Comparison of ENCODE assay signal across 8 mouse cellular contexts in the genomic region with DNA sequence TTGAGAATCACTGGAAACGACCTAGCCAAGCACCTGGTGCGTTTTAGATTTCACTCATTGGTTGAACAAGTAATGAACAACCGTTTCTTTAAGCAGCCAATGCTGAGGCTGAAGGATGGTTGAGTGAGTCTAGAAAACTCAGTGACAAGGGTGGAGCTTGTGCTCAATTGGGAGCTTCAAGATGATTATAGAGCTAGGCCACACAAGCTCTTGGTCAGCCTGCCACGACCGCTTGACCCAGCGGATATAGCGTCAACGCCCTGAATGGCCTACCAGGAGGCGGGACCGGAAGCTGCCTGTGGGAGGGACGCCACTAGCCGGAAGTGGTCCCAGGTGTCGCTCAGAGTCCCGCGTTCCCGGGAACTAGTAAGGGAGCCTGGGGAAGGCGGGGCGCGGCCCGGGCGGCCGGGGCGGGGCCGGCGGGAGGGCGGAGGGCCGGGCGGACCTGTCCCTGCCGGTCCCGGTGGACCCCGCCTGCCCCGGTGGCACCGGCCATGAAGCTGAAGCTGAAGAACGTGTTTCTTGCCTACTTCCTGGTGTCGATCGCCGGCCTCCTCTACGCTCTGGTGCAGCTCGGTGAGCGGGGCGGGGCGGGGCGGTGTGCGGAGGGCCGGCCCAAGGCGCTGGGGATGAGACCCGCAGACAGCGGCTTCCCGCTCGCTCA. TPM values are rescaled to one million over a fixed set of nuclear protein-coding genes. Genes with fewer than 3 reads are reported as not detected.
DNase-seq lines count a peak whose midpoint lies in the region; ATAC-seq and TF ChIP-seq lines count a peak whose summit lies in the region.

A gene (plus strand): TSS at position 302 of the 664 bp plus-strand sequence.

- H3K4me1 ChIP-seq in cortical plate, adult 2 months (ENCODE audit: control insufficient read depth, insufficient read depth, low read length), result peaks cover 3% of the 10 kb centered on the region; the same call in 1 of the 2 replicates
- H3K4me1 ChIP-seq in hindbrain, postnatal 0 days (ENCODE audit: insufficient read depth, low read length), result peaks cover 9% of the 10 kb centered on the region

- peak; percentile 93 for TF ChIP-seq POLR2A in cortical plate, adult 2 months (IDR thresholded peaks at IDR 0.05; ENCODE audit: extremely low read depth, insufficient read depth, low read length)

- TF ChIP-seq CTCF in cortical plate, adult 2 months (IDR thresholded peaks at IDR 0.05; ENCODE audit: extremely low read depth, insufficient read depth, low read length), result no peak
- TF ChIP-seq CTCF in hindbrain, postnatal 0 days (IDR thresholded peaks at IDR 0.05; ENCODE audit: low read depth), result no peak

- peak within 1 kb of the TSS; percentile 73 for H3K4me3 ChIP-seq in cortical plate, adult 2 months (ENCODE audit: insufficient read depth, low read length)
- peak within 1 kb of the TSS; percentile 89 for H3K4me3 ChIP-seq in hindbrain, postnatal 0 days (ENCODE audit: low read length)

- H3K36me3 ChIP-seq in hindbrain, postnatal 0 days (ENCODE audit: insufficient read depth, low read length), result peaks cover 19% of the 10 kb centered on the region

- H3K27ac ChIP-seq in cortical plate, adult 2 months (ENCODE audit: insufficient read depth, low read length), result peak within 1 kb of the TSS; percentile 67
- peak within 1 kb of the TSS; percentile 79 for H3K27ac ChIP-seq in hindbrain, postnatal 0 days

- peak within 1 kb of the TSS; percentile 91 for H3K4me2 ChIP-seq in hindbrain, postnatal 0 days (ENCODE audit: low read depth, low read length)

- peak within 1 kb of the TSS; percentile 85 for H3K9ac ChIP-seq in hindbrain, postnatal 0 days (replicated peaks; ENCODE audit: low read length)

- peak; percentile 97 for DNase-seq in adipocyte (ENCODE audit: low spot score)
- DNase-seq in gastrocnemius, adult 8-10 months (ENCODE audit: low spot score in 2 of 2), result peak; percentile 95
- DNase-seq in hindbrain, postnatal 0 days (ENCODE audit: low spot score), result peak; percentile 96
- DNase-seq in left cerebral cortex, adult 18-20 months (ENCODE audit: low spot score in 2 of 2), result peak; percentile 95 to 96
- peak; percentile 97 for DNase-seq in lung, postnatal 4 days
- DNase-seq in retina, postnatal 1 day, result peak; percentile 97
- DNase-seq in thymus, postnatal 4 days, result peak; percentile 87

- no peaks in the 10 kb centered on the region for H3K27me3 ChIP-seq in hindbrain, postnatal 0 days (ENCODE audit: insufficient read depth, low read length)

- ATAC-seq in hindbrain, postnatal 0 days, result peak; percentile 98

- H3K9me3 ChIP-seq in hindbrain, postnatal 0 days (ENCODE audit: low read length), result no peaks in the 10 kb centered on the region

- WGBS in hindbrain, postnatal 0 days, result 4% methylated on average over 31 of the region's 50 CpGs

RNA-seq across cellular contexts. Expression of the gene that starts here (rescaled TPM):
- polyA plus RNA-seq in cortical plate, adult 2 months (2012; rRNA removed), result 222 and 224 TPM in 2 replicates
- total RNA-seq in gastrocnemius, adult 8-10 months (2022), result 10 to 100 TPM; 36.8 to 39.0 (median 38.1) TPM
- 88.7 and 97.5 TPM in 2 replicates for total RNA-seq in hindbrain, postnatal 0 days (2014; rRNA removed)
- polyA plus RNA-seq in hindbrain, postnatal 0 days (2015; fragmentation: Nextera tagmentation; extraction: Ambion mirVana), result 80.9 and 92.3 TPM in 2 replicates
- total RNA-seq in left cerebral cortex, adult 18-20 months (2021), result 100 to 1,000 TPM; 188 to 189 TPM

Comparison
In these comparisons a context has a peak if more than half of its experiments do, and no peak if none do; other contexts are left out.
1. Peak in every context shown above with its lines: DNase-seq, ATAC-seq, H3K4me3 ChIP-seq and H3K27ac ChIP-seq.